Mouse (Mus musculus) ovary, adult 18-20 months (tissue): ENCODE results near the gene Scaf8.
"Not testable (repeated sequence)": the region's sequence is repeated elsewhere in the genome, so short reads cannot be mapped to it uniquely, and the experiment has no call there.

ENCODE experiments used
- DNase-seq: peaks from one replicate; pipeline ENCODE4 v3.0.0; 2022; ENCODE audit warnings: low spot score, mixed read lengths

The Scaf8 gene

DNA sequence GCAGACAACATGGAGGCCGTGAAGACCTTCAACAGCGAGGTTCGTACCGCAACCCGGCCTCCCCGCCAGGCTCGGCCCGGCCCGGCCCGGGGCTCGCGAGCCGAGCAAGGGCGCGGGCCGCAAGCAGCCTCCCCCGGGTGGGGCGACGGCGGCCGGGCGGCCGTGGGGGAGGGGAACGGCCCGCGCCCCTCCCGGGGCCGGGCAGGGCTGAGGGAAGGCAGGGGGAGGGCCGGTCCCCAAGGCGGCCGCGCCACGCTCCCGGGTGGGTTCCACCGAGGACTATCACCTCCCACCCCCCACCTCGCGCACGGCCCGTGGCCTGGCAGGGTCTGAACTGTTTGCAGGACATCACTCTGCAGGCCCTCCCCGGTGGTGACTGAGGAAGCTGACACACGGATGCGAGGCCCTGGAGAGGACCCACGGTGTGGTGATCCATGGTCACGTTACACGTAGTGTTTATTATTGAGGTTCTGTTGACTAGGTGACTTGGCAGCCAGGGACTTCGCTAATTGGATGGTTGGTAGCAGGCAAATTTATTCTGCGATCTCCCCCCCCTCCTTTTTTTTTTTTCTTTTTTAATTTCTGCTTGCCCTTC lies 705 bp downstream of the Scaf8 start:
- peak; percentile 38 for DNase-seq

DNA sequence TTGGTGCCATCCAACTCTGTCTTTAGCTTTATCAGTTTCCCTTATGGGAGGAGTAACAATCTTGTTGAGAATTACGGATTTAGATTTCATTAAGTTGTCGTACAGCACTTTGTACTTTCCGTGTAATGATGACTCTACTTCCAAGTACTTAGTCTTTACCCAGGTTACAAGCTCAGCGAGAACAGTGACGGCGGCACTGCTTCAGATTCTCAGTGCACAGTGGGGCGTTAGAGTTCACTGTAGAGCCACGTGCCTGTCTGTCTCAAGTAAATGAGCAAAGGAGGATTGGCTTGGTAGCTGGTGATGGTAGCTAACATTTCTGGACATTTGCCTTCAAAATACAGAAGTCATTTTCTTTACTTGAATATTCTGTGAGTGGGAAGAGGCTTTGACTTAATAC lies 6.2 kb downstream of the Scaf8 start:
- not testable (repeated sequence) for DNase-seq

DNA sequence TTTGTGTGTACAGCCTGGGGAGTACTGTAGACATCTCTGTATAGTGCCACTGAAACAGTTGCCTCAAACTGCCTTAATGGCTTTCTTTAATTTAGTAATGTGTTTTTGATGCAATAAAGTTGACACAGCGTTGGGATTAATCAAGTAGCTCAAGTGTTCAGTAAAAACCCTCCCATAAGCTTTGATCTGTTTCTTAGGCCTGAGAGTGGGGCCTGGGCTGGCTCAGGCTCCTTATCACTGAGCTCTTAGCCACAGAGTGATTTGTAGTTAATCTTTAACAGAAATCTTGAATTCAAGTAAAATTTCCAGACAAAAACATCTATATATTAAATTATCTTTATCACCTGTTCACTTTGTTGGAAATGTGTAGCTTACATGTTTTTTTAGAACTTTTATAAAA lies 8.8 kb downstream of the Scaf8 start:
- DNase-seq, result not testable (repeated sequence)

DNA sequence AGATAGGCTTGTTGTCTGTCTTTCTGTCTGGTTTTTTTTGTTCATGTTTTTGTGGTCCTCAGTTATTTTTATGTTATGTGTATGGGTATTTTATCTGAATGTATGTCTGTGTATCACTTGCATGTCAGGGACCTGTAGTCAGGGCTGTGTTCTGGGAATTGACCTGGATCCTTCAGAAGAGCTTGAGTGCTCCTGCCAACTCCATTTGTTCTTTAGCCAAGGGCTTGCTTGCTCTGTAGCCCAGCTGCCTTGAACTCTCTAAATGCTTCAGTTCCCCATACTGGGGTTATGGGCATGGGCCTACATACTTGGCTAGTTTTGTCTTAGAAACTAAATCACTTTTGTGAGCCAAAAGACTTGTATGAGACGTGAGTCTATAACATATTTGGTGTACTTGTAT lies 13.9 kb downstream of the Scaf8 start:
- DNase-seq, result no peak

DNA sequence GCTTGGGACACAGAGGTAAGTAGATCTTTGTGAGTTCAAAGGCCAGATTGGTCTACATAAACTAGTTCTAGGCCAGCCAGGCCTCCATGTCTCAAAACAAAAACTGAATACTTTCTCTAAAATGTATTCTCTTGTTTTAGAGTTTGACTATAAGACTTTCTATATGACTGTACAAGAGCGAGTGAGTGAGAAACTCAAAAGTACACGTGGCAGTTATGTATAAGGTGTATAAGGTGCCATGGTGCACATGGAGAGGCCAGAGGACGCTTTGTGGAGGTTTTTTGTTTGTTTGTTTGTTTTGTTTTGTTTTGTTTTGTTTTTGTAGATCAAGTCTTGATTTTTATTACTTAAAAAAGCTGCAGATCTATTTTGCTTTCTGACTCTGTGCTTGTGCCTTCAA lies 15.0 kb downstream of the Scaf8 start:
- no peak for DNase-seq

DNA sequence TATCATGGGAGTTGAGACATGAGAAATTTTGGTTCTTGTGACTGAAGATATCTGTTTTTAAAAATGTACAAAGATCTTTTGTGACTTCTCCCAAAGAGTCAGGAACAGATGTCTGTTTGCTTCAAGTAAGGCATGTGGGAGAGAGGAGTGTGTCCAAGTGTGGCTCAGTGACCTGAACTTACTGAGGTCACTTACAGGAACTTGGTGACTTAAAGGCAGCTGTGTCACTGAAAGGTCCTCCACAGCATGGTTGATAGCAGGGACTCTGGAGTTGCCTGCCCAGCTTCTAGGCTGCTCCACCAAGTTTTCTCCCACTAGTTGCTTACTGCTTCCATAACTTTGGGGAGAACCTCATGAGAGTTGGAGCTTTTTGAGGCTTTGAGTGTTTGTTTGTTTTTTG lies 20.6 kb downstream of the Scaf8 start:
- no peak for DNase-seq

DNA sequence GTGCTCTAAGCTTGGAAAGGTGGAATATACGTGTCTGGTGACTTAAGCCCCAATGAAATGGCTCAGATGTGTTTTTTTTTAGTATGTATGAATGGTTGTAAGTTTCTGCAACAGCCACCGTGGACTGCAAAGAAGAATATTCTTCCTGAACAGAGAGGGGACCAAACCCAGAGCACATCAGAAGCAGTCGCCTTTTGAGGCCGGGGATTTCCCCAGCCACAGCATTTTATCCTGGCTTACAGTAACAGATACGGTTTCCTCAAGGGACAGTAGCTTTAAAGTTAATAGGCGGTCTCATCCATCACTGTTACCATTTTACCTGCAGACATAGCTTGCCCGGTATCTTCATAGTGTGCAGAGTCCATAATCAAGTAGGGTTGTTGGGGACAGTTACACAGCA lies 21.4 kb downstream of the Scaf8 start:
- no peak for DNase-seq

DNA sequence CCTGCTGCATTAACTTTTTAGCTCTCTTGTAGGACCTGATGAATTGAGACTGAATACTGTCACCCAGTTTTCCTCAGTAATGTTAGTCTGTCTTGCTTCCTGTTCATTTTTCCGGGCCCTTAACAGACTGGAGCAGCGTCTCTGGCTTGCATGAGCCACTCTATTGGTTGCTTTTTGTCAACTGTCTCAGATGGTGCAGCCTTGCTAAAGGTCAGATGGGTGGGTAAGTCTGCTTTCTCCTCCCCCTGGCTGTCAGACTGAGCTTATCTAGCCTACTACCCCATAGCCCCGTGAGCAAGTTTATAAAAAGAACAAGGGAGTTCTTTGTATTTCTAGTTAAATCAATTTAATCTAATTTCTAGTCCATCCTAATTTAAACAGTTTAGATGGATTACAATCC lies 23.6 kb downstream of the Scaf8 start:
- no peak for DNase-seq

DNA sequence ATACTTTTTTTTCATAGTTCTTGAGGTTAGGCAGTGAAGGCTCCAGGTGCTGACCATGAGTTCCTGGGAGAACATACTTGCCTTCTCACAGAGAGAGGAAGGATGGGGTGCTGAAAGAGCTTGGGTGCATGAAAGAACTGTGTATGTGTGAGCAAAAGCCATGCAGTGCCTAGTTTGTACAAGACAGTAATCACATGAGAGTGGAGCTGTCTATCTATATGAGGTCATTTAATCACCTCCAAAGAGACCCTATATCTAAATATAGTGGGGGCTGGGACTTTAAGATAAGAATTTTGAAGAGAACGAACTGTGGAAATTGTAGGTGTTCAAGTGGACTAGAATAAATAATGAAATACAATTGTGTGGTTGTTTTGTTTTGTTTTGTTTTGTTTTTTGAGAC lies 25.3 kb downstream of the Scaf8 start:
- DNase-seq, result no peak

DNA sequence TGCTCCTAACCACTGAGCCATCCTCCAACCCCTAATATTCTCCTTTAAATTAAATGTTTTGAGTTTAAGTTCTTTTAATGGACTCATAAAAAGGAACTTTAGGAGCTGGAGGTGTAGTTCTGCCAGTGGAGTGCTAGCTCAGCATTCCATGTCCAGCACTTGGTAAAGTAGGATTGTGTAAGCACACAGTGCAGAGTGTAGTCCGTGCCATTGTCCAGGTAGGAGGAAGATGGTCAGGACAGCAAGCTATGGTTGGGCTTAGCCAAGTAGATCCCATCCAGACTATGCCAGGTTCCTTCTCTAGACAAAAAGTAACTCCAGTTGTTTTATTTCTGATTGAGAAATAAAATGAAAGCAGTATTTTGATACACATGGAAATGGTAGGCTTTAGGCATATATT lies 34.1 kb downstream of the Scaf8 start:
- no peak for DNase-seq

DNA sequence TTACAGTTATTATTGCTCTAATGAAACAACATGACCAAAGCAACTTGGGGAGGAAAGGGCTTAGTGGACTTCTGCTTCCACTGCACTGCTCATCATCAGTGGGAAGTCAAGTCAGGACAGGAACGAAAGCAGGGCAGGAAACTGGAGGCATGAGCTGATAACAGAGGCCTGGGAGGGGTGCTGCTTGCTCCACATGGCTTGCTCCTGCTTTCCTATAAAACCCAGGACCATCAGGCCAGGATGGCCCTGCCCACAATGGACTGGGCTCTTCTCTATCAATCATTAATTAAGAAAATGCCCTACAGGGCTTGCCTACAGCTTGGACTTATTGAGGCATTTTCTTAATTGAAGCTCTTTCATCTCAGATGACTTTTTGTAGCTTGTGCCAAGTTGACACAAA lies 34.8 kb downstream of the Scaf8 start:
- DNase-seq, result no peak

DNA sequence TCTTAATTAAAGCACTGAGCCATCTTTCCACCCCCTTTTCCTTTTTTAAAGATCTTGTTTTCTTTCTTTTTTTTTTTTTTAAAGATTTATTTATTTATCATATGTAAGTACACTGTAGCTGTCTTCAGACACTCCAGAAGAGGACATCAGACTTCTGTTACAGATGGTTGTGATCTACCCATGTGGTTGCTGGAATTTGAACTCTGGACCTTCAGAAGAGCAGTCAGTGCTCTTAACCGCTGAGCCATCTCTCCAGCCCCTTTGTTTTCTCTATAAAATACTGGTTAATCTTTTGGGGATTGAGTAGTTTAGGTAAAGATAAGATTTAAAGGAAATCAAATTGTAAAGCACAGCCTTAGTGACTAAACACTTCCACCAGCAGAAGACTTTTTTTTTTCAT lies 35.9 kb downstream of the Scaf8 start:
- DNase-seq, result not testable (repeated sequence)

DNA sequence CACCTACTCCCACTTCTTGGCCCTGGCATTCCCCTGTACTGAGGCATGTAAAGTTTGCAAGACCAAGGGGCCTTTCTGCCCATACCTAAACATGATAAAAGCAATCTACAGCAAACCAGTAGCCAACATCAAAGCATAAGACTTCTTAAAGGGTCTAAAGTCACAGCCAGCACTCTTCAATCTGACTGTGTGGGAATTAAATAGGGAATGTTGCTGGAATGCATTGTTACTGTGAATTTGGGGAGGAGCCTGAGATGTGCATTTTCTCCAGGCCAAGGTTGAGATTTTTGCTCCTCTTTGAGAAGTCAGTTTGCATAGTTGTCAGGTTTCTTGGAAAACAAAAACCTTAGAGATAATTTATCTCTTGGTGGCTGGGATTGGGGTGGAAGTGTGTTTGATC lies 36.4 kb downstream of the Scaf8 start:
- no peak for DNase-seq

DNA sequence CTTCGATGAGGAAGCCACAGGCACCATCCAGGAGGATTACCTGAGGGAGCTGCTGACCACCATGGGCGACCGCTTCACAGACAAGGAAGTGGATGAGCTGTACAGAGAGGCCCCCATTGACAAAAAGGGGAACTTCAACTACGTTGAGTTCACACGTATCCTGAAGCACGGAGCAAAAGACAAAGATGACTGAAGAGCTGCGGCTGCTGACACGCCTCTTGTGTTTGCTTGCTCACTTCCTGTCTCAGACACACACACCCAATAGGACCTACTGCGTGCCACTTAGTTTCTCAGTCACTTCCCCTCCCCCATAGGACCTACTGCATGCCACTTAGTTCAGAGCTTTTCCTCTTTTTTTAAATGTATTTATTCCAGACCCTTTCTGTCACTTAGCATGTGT lies 41.4 kb downstream of the Scaf8 start:
- not testable (repeated sequence) for DNase-seq

DNA sequence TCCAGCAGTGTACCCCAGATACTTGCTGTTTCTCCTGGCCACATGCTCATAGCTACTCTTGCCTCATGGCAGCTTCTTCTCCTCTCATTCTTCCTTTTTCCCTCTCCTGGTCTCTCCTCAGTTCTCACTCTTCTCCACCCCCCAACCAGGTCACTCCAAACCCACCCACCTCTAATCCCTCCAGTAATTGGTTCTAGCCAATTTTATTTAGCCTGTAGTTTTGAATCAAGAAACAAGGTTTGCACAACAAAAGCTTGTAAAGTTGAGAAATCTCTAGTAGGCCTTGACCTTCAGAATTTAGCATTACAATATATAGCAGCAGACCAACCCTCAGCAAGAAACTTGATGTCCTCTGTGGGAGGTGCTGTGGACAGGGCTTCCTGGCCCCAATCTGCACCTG lies 42.2 kb downstream of the Scaf8 start:
- DNase-seq, result no peak

DNA sequence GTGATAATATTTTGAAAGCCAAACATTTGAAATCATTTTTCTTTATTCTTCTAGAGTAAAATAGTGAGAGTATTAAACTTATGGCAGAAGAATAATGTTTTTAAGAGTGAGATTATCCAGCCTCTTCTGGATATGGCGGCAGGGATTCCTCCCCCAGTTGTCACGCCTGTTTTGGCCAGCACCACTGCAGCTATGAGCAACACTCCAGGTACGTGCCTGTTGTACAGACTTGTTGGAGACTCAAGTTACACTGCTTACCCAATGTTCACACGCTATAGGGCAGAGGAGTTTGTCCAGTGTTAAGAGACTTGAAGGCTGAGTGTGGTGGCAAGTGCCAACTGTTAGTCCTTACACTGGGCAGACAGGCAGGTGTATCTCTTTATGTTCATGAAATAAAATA lies 48.1 kb downstream of the Scaf8 start:
- no peak for DNase-seq

DNA sequence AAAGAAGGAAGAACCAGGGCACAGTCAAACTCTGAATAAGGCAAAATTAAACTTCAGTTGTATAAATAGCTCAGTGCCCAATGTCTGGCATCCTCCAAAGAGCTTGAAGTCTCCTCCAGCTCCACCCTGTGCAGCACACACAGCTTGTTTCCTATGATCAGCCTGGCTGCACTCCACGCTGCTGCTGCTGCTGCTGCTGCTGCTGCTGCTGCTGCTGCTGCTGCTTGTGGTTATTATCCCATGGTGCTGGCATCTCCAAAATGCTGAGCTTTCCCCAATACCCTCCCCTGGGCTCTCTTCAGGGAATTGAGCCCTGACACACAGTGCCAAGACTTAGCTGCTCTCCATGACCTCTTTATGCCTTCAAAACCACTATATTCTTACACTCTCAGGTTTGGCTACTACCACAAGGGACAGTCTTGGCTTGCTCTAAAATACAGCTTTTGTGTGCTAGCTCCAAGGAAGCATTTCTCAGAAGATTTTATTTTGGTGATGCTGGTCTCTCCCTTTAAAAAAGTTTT lies 65.7 kb downstream of the Scaf8 start:
- not testable (repeated sequence) for DNase-seq

DNA sequence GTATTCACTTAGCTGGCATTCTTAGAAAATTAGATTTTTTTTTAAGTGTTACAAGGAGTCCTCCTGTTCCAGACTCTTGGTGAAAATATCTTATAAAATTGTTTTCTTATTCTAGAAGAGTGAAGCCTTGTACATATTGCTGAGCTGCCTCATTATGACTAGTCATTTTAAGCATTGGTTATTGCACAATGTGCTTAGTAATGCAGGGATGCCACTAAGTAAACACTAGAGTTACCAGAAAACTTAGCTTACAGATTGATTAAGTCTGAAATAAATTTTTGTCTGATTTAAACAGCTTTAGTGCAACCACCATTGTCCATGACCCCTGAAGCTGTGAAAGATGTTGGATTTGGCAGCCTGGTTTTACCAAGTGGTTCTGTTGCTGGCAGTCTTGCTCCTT lies 80.7 kb downstream of the Scaf8 start:
- not testable (repeated sequence) for DNase-seq

DNA sequence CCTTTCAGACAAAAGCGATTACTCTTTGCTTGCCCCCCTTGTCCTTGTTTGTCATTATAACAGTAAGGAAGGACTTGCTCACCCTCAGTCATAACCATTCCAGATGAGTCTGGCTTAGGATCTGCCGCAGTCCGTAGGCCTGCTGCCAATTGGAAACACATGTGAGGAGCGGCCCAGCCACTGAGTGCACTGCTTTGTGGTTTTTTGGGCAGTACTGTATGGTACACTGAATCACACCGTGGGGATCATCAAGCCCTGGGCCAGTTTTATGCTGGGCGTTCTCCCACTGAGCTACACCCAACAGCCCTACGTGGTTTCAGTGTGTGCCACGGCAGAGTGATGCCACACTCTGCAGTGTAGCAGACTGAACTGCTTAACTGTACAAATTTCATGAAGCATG lies 85.6 kb downstream of the Scaf8 start:
- no peak for DNase-seq

DNA sequence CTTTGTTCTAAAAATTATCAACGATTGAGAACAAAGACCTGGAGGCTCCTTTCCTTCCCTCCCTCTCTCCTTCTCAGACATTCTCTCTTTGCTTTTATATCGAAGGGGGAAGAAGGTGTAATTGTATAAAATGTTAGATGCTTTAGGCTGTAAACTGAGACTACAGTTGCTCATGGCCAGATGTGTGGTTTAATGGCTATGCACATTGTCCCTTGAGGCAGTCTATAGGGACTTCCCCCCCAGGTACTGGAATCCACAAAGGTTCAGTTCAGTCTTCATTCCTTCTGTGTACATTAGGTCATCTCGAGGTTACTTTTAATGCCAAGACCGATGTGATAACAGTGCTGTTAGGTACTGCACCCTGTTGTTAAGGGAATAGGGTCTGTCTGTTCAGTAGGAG lies 89.1 kb downstream of the Scaf8 start:
- DNase-seq, result no peak

DNA sequence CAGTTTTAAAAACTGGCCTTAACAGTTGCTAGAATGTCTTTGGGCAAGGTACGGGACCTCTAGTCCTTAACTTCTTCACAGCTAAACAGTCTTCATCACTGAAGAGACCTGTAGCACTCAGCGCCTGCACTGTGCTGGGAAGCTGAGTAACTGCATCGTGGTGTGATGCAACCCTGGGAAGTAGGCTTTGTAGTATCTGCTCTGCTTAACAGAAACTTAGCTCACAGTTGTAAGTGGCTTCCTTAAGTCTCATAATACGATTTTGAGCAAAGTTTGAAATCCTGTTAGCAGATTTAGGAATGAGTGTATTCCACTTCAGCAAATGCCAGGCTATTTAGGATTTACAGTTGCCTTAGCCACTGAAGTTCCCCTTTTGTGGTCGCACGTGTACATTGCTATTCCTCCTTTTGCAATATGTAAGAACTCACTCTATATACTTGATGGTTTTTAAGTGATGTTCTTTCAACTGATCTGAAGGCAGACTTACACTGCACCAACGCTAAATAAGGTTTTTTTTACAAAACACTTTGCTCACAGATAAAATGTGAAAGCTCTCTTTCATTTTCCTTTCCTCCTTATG lies 90.1 kb downstream of the Scaf8 start:
- DNase-seq, result no peak

DNA sequence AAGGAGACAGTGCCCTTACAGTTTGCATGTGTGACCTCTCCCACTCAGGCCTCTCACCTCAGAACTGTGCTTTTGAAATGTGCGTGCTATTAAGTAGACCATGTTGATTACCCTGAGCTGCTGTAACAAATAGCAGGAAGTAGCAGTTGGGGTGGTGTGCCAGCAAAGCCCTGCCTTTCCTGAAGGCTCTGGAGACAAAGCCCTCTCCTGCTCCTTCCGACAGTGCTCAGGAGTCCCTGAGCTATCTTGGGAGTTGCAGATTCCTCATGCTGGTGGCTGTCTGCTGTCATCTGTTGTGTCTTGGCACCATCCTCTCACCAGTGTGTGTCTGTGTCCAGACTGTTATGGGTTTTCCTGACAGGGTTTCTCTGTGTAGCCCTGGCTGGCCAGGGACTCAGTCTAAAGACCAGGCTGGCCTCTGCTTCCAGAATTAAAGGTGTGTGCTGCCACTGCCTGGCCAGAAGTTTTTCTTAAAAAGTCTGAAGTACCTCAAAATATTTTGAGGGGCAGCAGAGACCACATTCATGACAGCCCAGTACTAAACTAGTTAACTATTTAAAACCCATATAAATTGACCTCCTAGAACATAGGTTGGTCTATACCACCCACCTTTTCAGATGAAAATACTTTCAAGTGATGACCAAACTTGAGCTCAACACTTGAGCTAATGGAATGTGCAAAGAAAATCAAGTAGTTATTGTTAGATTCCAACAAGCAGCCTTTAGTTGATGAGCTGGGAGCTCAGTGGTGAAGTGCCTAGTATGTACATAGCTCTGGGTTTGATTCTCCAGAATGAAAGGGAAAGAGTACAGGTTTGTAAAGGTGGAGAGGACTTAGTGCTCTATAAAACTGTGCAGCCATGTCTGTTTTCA lies 92.0 kb downstream of the Scaf8 start:
- DNase-seq, result no peak

DNA sequence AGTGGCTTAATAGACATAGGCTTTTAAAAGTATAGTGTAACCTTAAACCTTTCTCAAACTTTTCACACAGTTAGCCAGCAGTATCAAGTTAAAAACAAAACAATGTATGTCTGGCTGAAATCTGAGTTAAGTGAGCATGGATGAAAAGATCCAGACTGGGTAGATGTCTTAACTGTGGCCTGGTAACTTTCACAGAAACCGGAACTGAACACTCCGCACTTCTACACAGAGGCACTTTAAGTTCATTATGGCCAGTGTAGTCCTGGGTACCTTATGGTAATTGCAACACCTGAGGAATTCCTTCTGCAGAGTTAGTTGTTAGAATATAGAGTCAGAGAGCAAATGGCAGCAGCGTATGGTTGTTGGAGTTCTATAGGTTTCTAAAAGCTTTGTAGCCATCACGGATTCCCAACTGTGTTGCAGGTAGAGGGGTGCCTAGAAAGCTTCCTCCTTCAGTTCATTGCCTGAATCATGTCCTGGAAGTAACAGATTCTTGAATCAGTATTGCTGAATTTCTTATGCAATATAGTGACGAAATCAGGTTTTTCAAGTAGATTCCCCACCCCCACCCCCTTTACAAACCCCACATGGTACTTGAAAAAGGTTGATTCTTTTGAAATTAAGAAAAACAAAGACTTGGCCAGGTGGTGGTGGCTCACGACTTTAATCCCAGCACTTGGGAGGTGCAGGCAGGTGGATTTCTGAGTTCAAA lies 92.9 kb downstream of the Scaf8 start:
- DNase-seq, result no peak
